Mouse (Mus musculus): ENCODE measurements around the gene Cuedc1. TPM values are rescaled to one million over a fixed set of nuclear protein-coding genes. Genes with fewer than 3 reads are reported as not detected.

The Cuedc1 gene
- total RNA-seq, 2 experiments from 2014 or later, result 37.1 to 43.6 TPM

DNA sequence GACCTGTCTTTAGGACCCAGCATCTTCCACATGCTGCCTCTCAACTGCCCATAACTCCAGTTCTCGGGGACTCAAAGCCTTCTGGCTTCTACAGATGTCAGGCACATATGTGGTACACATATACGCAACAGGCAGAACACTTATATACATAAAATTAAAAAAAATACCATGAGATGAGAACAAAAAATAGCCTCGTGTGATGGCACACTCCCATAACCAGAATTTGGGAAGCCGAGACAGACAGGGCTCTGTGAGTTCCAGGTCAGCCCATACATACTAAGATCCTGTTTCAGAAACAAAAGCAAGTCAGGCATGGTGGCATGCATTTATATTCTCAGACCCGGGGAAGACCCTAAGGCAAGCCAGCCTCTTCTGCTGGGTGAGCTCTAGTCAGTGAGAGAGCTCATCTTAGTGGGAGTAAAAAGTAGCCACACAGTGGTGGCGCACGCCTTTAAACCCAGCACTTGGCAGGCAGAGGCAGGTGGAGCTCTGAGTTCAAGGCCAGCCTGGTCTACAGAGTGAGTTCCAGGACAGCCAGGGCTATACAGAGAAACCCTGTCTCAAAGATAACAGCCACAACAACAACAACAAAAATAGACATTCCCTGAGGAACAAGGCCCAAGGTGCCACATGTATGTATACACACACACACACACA is 14.9 kb downstream of the Cuedc1 start:
- intact Hi-C loops (cut with DNase I), result no loop called here
- no peak for DNase-seq (ENCODE audit: extremely low spot score in 1 of 2, low spot score in 2 of 2)

- intact Hi-C loops (cut with DNase I), result no loop called here
- no peak for DNase-seq (ENCODE audit: extremely low spot score in 1 of 2, low spot score in 2 of 2)
Observed at GRCm38 (mm10) chr11:88113543-88114271, 15.8 kb downstream of the Cuedc1 start.

DNA sequence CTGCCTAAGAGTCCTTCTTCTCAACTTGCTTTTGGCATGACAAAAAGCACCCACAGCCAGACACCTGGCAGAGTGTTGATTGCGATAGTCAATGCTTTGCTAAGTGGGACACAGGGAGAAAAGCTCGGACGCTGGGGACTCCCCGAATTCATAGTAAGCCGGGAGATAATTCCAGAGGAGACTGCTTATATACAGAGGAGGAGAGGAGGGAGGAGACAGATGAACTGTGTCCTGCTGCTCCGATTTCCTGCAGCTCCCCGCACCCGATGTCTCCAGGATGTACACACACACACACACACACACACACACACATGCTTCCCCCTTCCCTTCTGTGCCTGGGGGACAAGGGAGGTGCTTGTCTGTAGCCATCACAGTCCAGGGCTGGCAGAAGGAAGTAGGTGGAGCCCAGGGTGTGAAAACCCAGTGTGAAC is 17.0 kb downstream of the Cuedc1 start:
- intact Hi-C loops (cut with DNase I), result no loop called here
- DNase-seq (ENCODE audit: extremely low spot score in 1 of 2, low spot score in 2 of 2), result peak; percentile 18 to 79

GRCm38 (mm10) chr11:88116568-88116967 is 18.7 kb downstream of the Cuedc1 start:
- intact Hi-C loops (cut with DNase I), result no loop called here
- DNase-seq (ENCODE audit: extremely low spot score in 1 of 2, low spot score in 2 of 2), result no peak

DNA sequence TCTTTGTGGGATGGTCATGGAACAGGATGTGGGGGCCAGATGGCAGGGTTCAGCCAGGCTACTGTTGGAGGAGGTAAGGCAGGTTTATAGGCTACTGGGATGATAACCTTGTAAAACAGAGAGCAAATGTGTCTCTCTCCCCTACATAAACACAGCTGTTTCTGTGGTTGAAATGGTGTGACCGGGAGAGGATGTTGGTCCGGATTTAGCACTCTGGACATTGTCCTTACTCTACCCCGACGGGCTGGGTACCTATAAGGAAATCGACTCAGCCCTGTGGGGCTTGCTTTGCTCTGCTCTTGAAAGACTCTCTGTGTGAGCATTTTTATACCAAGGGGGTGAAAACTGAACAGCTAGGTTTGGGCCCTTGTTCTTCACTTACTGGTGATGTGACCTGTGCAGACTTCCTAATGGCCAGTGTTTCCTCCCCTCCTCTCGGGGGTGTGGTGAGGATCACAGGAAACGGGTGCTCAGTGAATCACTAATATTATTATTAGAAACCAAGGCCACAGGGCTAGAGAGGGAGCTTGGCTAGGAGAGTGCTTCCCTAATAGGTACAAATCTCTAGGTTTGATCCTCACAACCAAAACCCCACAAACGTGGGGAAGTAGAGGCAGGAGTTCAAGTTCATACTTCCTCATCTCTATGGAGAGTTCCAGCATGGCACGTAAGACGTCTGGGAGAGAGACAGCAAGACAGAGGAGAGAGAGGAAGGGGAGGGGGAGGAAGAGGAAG is 19.7 kb downstream of the Cuedc1 start:
- DNase-seq (ENCODE audit: extremely low spot score in 1 of 2, low spot score in 2 of 2), result no peak
- intact Hi-C loops (cut with DNase I), result no loop called here

- intact Hi-C loops (cut with DNase I), result no loop called here
- DNase-seq (ENCODE audit: extremely low spot score in 1 of 2, low spot score in 2 of 2), result no peak
Observed at GRCm38 (mm10) chr11:88118091-88118440, 20.2 kb downstream of the Cuedc1 start.

- DNase-seq (ENCODE audit: extremely low spot score in 1 of 2, low spot score in 2 of 2), result peak; percentile 56 to 77
- intact Hi-C loops (cut with DNase I), result no loop called here
Observed at GRCm38 (mm10) chr11:88118817-88119642, 21.2 kb downstream of the Cuedc1 start.

GRCm38 (mm10) chr11:88122545-88122944 is 24.7 kb downstream of the Cuedc1 start:
- DNase-seq (ENCODE audit: extremely low spot score in 1 of 2, low spot score in 2 of 2), result no peak

DNA sequence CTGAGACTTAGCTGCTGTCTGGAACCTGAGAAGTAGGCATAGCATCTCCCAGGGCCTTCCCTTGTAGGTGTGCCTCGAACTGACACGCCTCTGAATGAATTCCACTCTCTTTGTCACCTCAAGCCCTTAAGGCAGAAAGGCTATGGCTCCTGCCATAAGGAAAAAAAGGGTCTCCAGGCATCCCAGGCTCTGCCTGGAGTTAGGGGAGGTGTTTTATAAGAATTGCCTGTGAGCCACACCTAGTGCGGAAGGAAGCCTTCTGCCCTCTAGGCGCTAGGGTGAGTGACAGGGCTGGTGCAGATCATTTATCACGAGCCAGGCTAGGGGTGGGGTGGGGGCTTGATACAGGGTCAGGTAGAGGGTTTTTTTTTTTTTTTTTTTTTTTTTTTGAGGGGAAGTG is 25.2 kb downstream of the Cuedc1 start:
- intact Hi-C loops (cut with DNase I), result no loop called here
- no peak for DNase-seq (ENCODE audit: extremely low spot score in 1 of 2, low spot score in 2 of 2)

More at GRCm38 (mm10) chr11:88122545-88122944, 24.7 kb downstream of the Cuedc1 start:
- intact Hi-C loops (cut with DNase I), result no loop called here

- no peak for DNase-seq (ENCODE audit: extremely low spot score in 1 of 2, low spot score in 2 of 2)
- intact Hi-C loops (cut with DNase I), result no loop called here
Observed at GRCm38 (mm10) chr11:88123731-88124130, 25.9 kb downstream of the Cuedc1 start.

DNA sequence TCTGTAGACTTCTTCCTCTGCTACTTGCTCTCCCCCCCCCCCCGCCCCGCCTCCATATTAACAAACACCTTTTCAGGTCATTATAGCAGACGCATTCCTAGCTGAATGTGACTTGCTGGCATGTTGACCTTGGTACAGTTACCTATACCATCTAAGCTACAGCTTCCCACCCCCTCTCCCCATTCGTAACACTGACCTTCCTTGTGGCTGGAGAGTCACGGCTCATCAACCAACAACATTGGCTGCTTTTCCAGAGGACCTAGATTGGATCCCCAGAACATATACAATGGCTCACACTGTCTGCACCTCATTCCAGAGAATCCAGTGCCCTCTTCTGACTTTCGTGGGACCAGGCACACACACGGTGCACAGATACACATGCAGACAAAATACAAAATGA is 27.6 kb downstream of the Cuedc1 start:
- intact Hi-C loops (cut with DNase I), result no loop called here
- no peak for DNase-seq (ENCODE audit: extremely low spot score in 1 of 2, low spot score in 2 of 2)

- intact Hi-C loops (cut with DNase I), result no loop called here
- peak in 1 of 2 experiments; percentile 49 for DNase-seq (ENCODE audit: extremely low spot score in 1 of 2, low spot score in 2 of 2)
Observed at GRCm38 (mm10) chr11:88126306-88126793, 28.5 kb downstream of the Cuedc1 start.

GRCm38 (mm10) chr11:88128461-88128860 is 30.6 kb downstream of the Cuedc1 start:
- DNase-seq (ENCODE audit: extremely low spot score in 1 of 2, low spot score in 2 of 2), result no peak
- intact Hi-C loops (cut with DNase I), result no loop called here

DNA sequence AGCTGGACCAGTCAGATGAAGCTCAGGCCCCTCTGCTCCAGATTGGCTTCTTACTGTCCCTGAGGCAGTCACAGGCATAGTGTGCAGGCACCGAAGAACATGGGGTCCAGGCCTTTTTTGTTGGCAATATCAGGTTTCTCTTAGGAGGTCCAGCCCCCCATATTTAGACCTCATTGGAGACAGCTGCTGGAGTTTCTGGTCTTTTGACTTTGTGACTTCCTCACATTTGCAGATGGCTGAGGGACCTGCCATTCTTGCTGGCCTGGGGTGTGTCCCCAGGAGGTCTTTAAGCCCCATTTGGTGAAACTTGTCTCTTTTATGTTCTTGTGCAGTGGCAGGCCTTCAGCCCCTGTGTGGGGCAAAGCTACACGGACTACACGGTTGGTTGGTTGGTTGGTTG is 31.4 kb downstream of the Cuedc1 start:
- no peak for DNase-seq (ENCODE audit: extremely low spot score in 1 of 2, low spot score in 2 of 2)
- intact Hi-C loops (cut with DNase I), result no loop called here

DNA sequence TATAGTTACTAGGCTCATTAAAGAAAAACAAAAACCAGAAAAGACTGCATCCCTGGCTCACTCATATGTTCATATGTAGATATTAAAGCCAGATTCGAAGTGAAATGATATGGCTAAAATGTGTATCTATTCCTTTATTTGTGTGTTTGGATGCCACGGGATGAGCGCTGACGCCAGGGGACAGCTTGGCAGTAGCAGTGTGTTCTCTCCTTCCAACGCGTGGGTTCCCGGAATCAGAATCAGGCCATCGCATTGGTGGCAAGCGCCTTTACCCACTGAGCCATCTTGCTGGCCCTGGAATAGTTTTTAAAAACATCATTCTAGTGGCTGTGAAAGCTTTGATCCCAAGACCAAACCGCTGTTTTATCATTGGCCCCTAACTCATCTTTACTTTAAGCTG is 32.1 kb downstream of the Cuedc1 start:
- DNase-seq (ENCODE audit: extremely low spot score in 1 of 2, low spot score in 2 of 2), result no peak
- intact Hi-C loops (cut with DNase I), result no loop called here

DNA sequence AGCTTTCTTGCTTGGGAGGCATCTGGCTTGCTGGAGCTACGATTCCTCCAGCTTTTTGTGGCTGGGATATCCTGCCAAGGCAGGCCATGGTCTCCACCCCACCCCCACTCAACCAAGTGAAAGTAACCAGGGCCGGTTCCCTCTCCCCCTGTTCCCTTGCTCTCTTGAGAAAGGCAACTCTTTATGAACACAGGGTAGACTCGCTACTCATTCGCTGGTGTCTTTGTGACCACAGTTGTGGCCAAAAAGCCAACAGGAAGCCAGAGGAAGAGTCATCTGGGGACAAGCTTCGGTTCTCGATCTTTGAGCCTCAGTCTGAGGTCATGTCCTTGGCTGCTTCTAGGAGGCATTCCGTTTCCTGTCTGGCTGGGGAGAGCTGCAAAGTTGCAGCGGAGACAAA is 34.0 kb downstream of the Cuedc1 start:
- DNase-seq (ENCODE audit: extremely low spot score in 1 of 2, low spot score in 2 of 2), result peak in 1 of 2 experiments; percentile 55
- intact Hi-C loops (cut with DNase I), result no loop called here

DNA sequence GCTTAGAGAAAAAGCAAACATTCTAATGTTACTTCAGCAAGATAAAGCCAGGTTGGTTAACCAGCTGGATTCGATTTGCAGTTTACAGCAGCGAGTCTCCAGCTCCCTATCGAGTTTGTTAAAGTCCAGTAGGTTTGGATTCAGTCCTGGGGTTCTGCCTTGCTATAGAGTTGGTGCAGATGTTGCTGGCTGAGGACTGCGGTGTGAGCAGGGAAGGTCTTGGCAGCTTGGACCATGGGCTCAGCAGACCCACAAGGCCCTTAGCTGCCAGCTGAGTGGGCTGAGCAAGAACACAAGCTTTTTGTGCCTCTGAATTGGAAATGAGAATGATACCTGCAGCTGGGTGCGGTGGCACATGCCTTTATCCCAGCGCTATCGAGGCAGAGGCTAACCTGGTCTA is 37.4 kb downstream of the Cuedc1 start:
- intact Hi-C loops (cut with DNase I), result no loop called here
- no peak for DNase-seq (ENCODE audit: extremely low spot score in 1 of 2, low spot score in 2 of 2)

- DNase-seq (ENCODE audit: extremely low spot score in 1 of 2, low spot score in 2 of 2), result no peak
- intact Hi-C loops (cut with DNase I), result no loop called here
Observed at GRCm38 (mm10) chr11:88137814-88138425, 40.1 kb downstream of the Cuedc1 start.

Measured in left cerebral cortex, postnatal 10 days (tissue).